Mouse (Mus musculus) layer of hippocampus, postnatal 10 days (tissue): Measurements from ENCODE around the gene Galnt4. TPM values are rescaled to one million over a fixed set of nuclear protein-coding genes. Genes with fewer than 3 reads are reported as not detected.
A peak's percentile ranks its signal among the peaks of the same experiment; 100 is the strongest.

Source experiments
- DNase-seq, 2 experiments: peaks; one replicate each; pipeline ENCODE4 v3.0.0; 2021; ENCODE audit warnings: low spot score in 2 of 2
- long read RNA-seq: library from polyadenylated mRNA; stranded (forward); transcript quantifications from one replicate; pipeline ENCODE4 v2.0.0, GENCODE M21; 2023
- total RNA-seq, 2 experiments: library from RNA; stranded (reverse); gene quantifications; 2 replicates each; pipeline ENCODE4 v1.2.3; 2021

Gene Galnt4
- total RNA-seq, result 1 to 10 TPM; 5.2 to 5.5 TPM
- long read RNA-seq, full-length matches to known transcripts, result 1 of 1 reads
- long read RNA-seq, partial matches to known transcripts, result 0 of 1 reads
- long read RNA-seq, other reads (novel, unspliced or antisense), result 0 of 1 reads

GRCm38 (mm10) chr10:99107964-99108363 lies at the start of gene Galnt4:
Gene Galnt4 (plus strand): TSS chr10:99108159.
- DNase-seq, result peak; percentile 67 to 76

GRCm38 (mm10) chr10:99060588-99060987 lies 47.4 kb upstream of the Galnt4 start:
- DNase-seq, result no peak

GRCm38 (mm10) chr10:99061418-99061817 lies 46.5 kb upstream of the Galnt4 start:
- DNase-seq, result no peak

GRCm38 (mm10) chr10:99062546-99062945 lies 45.4 kb upstream of the Galnt4 start:
- DNase-seq, result no peak

GRCm38 (mm10) chr10:99076113-99076895 lies 31.7 kb upstream of the Galnt4 start:
- no peak for DNase-seq

- peak in 1 of 2 experiments; percentile 0 for DNase-seq
These were observed 29.3 kb upstream of the Galnt4 start for GRCm38 (mm10) chr10:99078621-99079020.

- peak in 1 of 2 experiments; percentile 8 for DNase-seq
These were observed 26.4 kb upstream of the Galnt4 start for GRCm38 (mm10) chr10:99081569-99081990.

- peak; percentile 3 to 18 for DNase-seq
These were observed 24.4 kb upstream of the Galnt4 start for GRCm38 (mm10) chr10:99083431-99084003.

GRCm38 (mm10) chr10:99084397-99085239 lies 23.3 kb upstream of the Galnt4 start:
- peak; percentile 91 to 95 for DNase-seq

- DNase-seq, result no peak
These were observed 22.7 kb upstream of the Galnt4 start for GRCm38 (mm10) chr10:99085240-99085587.

- peak in 1 of 2 experiments; percentile 1 for DNase-seq
These were observed 21.9 kb upstream of the Galnt4 start for GRCm38 (mm10) chr10:99086029-99086428.

GRCm38 (mm10) chr10:99089906-99090305 lies 18.1 kb upstream of the Galnt4 start:
- DNase-seq, result no peak

- no peak for DNase-seq
These were observed 14.6 kb upstream of the Galnt4 start for GRCm38 (mm10) chr10:99093364-99093763.

GRCm38 (mm10) chr10:99095114-99095513 lies 12.8 kb upstream of the Galnt4 start:
- no peak for DNase-seq

GRCm38 (mm10) chr10:99097374-99097773 lies 10.6 kb upstream of the Galnt4 start:
- peak; percentile 49 to 62 for DNase-seq

GRCm38 (mm10) chr10:99105522-99105921 lies 2.4 kb upstream of the Galnt4 start:
- DNase-seq, result no peak

GRCm38 (mm10) chr10:99106311-99106702 lies 1.7 kb upstream of the Galnt4 start:
- DNase-seq, result no peak

GRCm38 (mm10) chr10:99106703-99107631 lies 992 bp upstream of the Galnt4 start, which contains the start of gene Poc1b:
Gene Poc1b (plus strand): TSS chr10:99107036.
- DNase-seq, result peak; percentile 79 to 88

GRCm38 (mm10) chr10:99108431-99108982 lies 548 bp downstream of the Galnt4 start:
- DNase-seq, result no peak

GRCm38 (mm10) chr10:99113533-99113932 lies 5.6 kb downstream of the Galnt4 start:
- no peak for DNase-seq
